Mouse (Mus musculus) MEL (cell line): ENCODE measurements around the gene Gm17622. TPM values are rescaled to one million over a fixed set of nuclear protein-coding genes. Genes with fewer than 3 reads are reported as not detected.

ENCODE experiments used
- DNase-seq: peaks from one replicate; pipeline ENCODE4 v3.0.0; 2011; ENCODE audit warnings: low read depth, low spot score
- H3K27ac ChIP-seq: 2 replicates; pipeline ENCODE4 v1.5.1; 2012; ENCODE audit warnings: low read depth, mild to moderate bottlenecking, control low read depth, low read length, moderate library complexity; ENCODE audit not compliant: control insufficient read depth
- H3K27me3 ChIP-seq, 2 experiments: fragments of 150-350 bp in 1 of 2; sonication (generic) in 1 of 2; 2 replicates each; pipeline ENCODE4 v1.6.1; 2012; ENCODE audit warnings: low read length in 2 of 2, mild to moderate bottlenecking in 2 of 2, improper control_type of control experiment in 1 of 2, moderate library complexity in 1 of 2; ENCODE audit not compliant: insufficient read depth in 2 of 2, control insufficient read depth in 1 of 2
- H3K36me3 ChIP-seq, 2 experiments: 2 replicates each; pipeline ENCODE4 v1.6.1; 2012 to 2014; ENCODE audit warnings: low read length in 2 of 2, improper control_type of control experiment in 1 of 2, inconsistent platforms in 1 of 2, mild to moderate bottlenecking in 1 of 2; ENCODE audit not compliant: insufficient read depth in 2 of 2, control insufficient read depth in 1 of 2
- H3K4me1 ChIP-seq, 2 experiments: fragments of 150-350 bp in 1 of 2; sonication (generic) in 1 of 2; 2 replicates each; pipeline ENCODE4 v1.6.1; 2012; ENCODE audit warnings: low read length in 2 of 2, improper control_type of control experiment in 1 of 2, mild to moderate bottlenecking in 1 of 2; ENCODE audit not compliant: insufficient read depth in 2 of 2, control insufficient read depth in 1 of 2
- H3K4me3 ChIP-seq, 2 experiments: fragments of 150-350 bp in 1 of 2; sonication (generic) in 1 of 2; 2 replicates each; pipeline ENCODE4 v1.5.1; 2012; ENCODE audit warnings: low read depth in 2 of 2, low read length in 2 of 2, mild to moderate bottlenecking in 2 of 2, moderate library complexity in 2 of 2, control low read depth in 1 of 2, improper control_type of control experiment in 1 of 2; ENCODE audit not compliant: control insufficient read depth in 1 of 2, insufficient read depth in 1 of 2
- H3K79me2 ChIP-seq: 2 replicates; pipeline ENCODE4 v1.6.1; 2012; ENCODE audit warnings: mild to moderate bottlenecking, low read length, moderate library complexity; ENCODE audit not compliant: control insufficient read depth, poor library complexity, insufficient read depth
- H3K9ac ChIP-seq: 2 replicates; pipeline ENCODE4 v1.6.1; 2012; ENCODE audit warnings: low read depth, mild to moderate bottlenecking, control low read depth, low read length, moderate library complexity; ENCODE audit not compliant: control insufficient read depth, poor library complexity, severe bottlenecking
- H3K9me3 ChIP-seq: fragments of 150-350 bp; sonication (generic); replicated peaks from 2 replicates; pipeline ENCODE4 v1.6.1; 2012; ENCODE audit warnings: mild to moderate bottlenecking, low read length, improper control_type of control experiment, moderate library complexity; ENCODE audit not compliant: insufficient read depth
- BHLHE40 ChIP-seq: IDR thresholded peaks from 2 replicates; pipeline ENCODE4 v1.6.1; 2012; ENCODE audit warnings: low read depth, mild to moderate bottlenecking, inconsistent platforms, low read length, improper control_type of control experiment, borderline replicate concordance
- CHD2 ChIP-seq: IDR thresholded peaks from 2 replicates; pipeline ENCODE4 v1.6.1; 2011; ENCODE audit warnings: low read length, improper control_type of control experiment
- CTCF ChIP-seq, 3 experiments: IDR thresholded peaks in 2 of 3; conservative IDR thresholded peaks in 1 of 3; 2 replicates each; pipeline ENCODE4 v1.5.1; 2011 to 2012; ENCODE audit warnings: low read length in 3 of 3, low read depth in 2 of 3, mild to moderate bottlenecking in 2 of 3, improper control_type of control experiment in 1 of 3, inconsistent platforms in 1 of 3, mixed read lengths in 1 of 3, moderate library complexity in 1 of 3; ENCODE audit not compliant: control insufficient read depth in 1 of 3, insufficient read depth in 1 of 3, poor library complexity in 1 of 3, severe bottlenecking in 1 of 3
- E2F4 ChIP-seq: IDR thresholded peaks from 2 replicates; pipeline ENCODE4 v1.6.1; 2011; ENCODE audit warnings: low read depth, low read length, improper control_type of control experiment, borderline replicate concordance
- ELF1 ChIP-seq: IDR thresholded peaks from 2 replicates; pipeline ENCODE4 v1.6.1; 2014; ENCODE audit warnings: low read depth, mild to moderate bottlenecking, inconsistent platforms, low read length, improper control_type of control experiment, moderate library complexity
- KAT2A ChIP-seq: conservative IDR thresholded peaks from 2 replicates; pipeline ENCODE4 v1.6.1; 2012; ENCODE audit warnings: low read depth, low read length, improper control_type of control experiment, inconsistent platforms
- MAFK ChIP-seq: IDR thresholded peaks from 2 replicates; pipeline ENCODE4 v1.6.1; 2011; ENCODE audit warnings: low read depth, mild to moderate bottlenecking, low read length, improper control_type of control experiment, borderline replicate concordance
- MAX ChIP-seq: IDR thresholded peaks from 2 replicates; pipeline ENCODE4 v1.6.1; 2011; ENCODE audit warnings: low read length, improper control_type of control experiment
- MAZ ChIP-seq: IDR thresholded peaks from 2 replicates; pipeline ENCODE4 v1.6.1; 2012; ENCODE audit warnings: low read depth, mild to moderate bottlenecking, inconsistent platforms, low read length, improper control_type of control experiment
- MEF2A ChIP-seq: IDR thresholded peaks from 2 replicates; pipeline ENCODE4 v1.6.1; 2014; ENCODE audit warnings: low read depth, mild to moderate bottlenecking, inconsistent platforms, low read length, improper control_type of control experiment; ENCODE audit not compliant: poor library complexity, insufficient replicate concordance, severe bottlenecking; ENCODE audit errors: extremely low read depth
- MYC ChIP-seq: IDR thresholded peaks from 2 replicates; pipeline ENCODE4 v1.6.1; 2011; ENCODE audit warnings: low read depth, mild to moderate bottlenecking, low read length, improper control_type of control experiment, moderate library complexity
- NRF1 ChIP-seq: IDR thresholded peaks from 2 replicates; pipeline ENCODE4 v1.6.1; 2014; ENCODE audit warnings: low read depth, mild to moderate bottlenecking, inconsistent platforms, low read length, improper control_type of control experiment, moderate library complexity; ENCODE audit not compliant: poor library complexity, insufficient read depth, severe bottlenecking
- POLR2A ChIP-seq, 2 experiments: IDR thresholded peaks; 2 replicates each; pipeline ENCODE4 v1.6.1; 2011 to 2012; ENCODE audit warnings: low read length in 2 of 2, mild to moderate bottlenecking in 2 of 2, control low read depth in 1 of 2, improper control_type of control experiment in 1 of 2, low read depth in 1 of 2, moderate library complexity in 1 of 2; ENCODE audit not compliant: control insufficient read depth in 1 of 2, insufficient read depth in 1 of 2, poor library complexity in 1 of 2
- POLR2AphosphoS2 ChIP-seq: IDR thresholded peaks from 2 replicates; pipeline ENCODE4 v1.6.1; 2011; ENCODE audit warnings: low read length, improper control_type of control experiment
- RAD21 ChIP-seq: IDR thresholded peaks from 2 replicates; pipeline ENCODE4 v1.6.1; 2011; ENCODE audit warnings: mild to moderate bottlenecking, low read depth, low read length, improper control_type of control experiment
- SIN3A ChIP-seq: IDR thresholded peaks from 2 replicates; pipeline ENCODE4 v1.6.1; 2012; ENCODE audit warnings: low read length, improper control_type of control experiment, inconsistent platforms
- SMC3 ChIP-seq: IDR thresholded peaks from 2 replicates; pipeline ENCODE4 v1.6.1; 2011; ENCODE audit warnings: low read depth, low read length, improper control_type of control experiment
- USF2 ChIP-seq, 2 experiments: IDR thresholded peaks; 2 replicates each; pipeline ENCODE4 v1.6.1; 2011 to 2012; ENCODE audit warnings: improper control_type of control experiment in 2 of 2, low read length in 2 of 2, borderline replicate concordance in 1 of 2, inconsistent platforms in 1 of 2, low read depth in 1 of 2, mild to moderate bottlenecking in 1 of 2; ENCODE audit not compliant: insufficient read depth in 1 of 2
- ZC3H11A ChIP-seq: IDR thresholded peaks from 2 replicates; pipeline ENCODE4 v1.6.1; 2012; ENCODE audit warnings: low read depth, mild to moderate bottlenecking, inconsistent platforms, low read length, improper control_type of control experiment
- ZKSCAN1 ChIP-seq: IDR thresholded peaks from 2 replicates; pipeline ENCODE4 v1.6.1; 2012; ENCODE audit warnings: low read depth, mild to moderate bottlenecking, inconsistent platforms, low read length, improper control_type of control experiment, moderate library complexity
- ZMIZ1 ChIP-seq: IDR thresholded peaks from 2 replicates; pipeline ENCODE4 v1.6.1; 2012; ENCODE audit warnings: low read depth, mild to moderate bottlenecking, inconsistent platforms, low read length, improper control_type of control experiment, moderate library complexity
- polyA plus RNA-seq, 2 experiments: library from polyadenylated mRNA; stranded (reverse) in 1 of 2; unstranded in 1 of 2; fragments of >175 nt in 1 of 2; fragments of >200 nt in 1 of 2; gene quantifications; 2 replicates each; pipeline versions ENCODE4 v1.2.1 to v1.2.4; 2012; ENCODE audit warnings: low replicate concordance in 2 of 2, low read depth in 1 of 2; ENCODE audit not compliant: insufficient read length in 2 of 2, insufficient read depth in 1 of 2, missing spikeins in 1 of 2
- total RNA-seq: library from RNA; depleted of rRNA; stranded (reverse); fragments of 300-350 nt; gene quantifications from 2 replicates; pipeline ENCODE4 v1.2.3, GENCODE M21; 2012

Gene Gm17622
- total and polyA plus RNA-seq, 3 experiments = not detected

GRCm38 (mm10) chr13:96529542-96529941, 39.0 kb downstream of the Gm17622 start (continued):
- TF ChIP-seq USF2 (IDR thresholded peaks at IDR 0.05; ENCODE audit: borderline replicate concordance in 1 of 2, insufficient read depth in 1 of 2, low read depth in 1 of 2, low read length in 2 of 2) (no peak), MYC (peak; percentile 47; the same call in 1 of the 2 replicates), KAT2A (no peak), RAD21 (no peak), POLR2A (IDR thresholded peaks at IDR 0.05; ENCODE audit: control insufficient read depth in 1 of 2, insufficient read depth in 1 of 2, low read depth in 1 of 2, low read length in 2 of 2, poor library complexity in 1 of 2) (no peak), E2F4 (no peak), ELF1 (peak; percentile 64; the same call in 1 of the 2 replicates), SMC3 (no peak), SIN3A (no peak), MAZ (no peak), BHLHE40 (no peak), CHD2 (no peak), ZC3H11A (no peak), MAX (no peak), NRF1 (no peak), ZMIZ1 (no peak), ZKSCAN1 (no peak), MEF2A (no peak)
- TF ChIP-seq, all 39 proteins: peak for 7

GRCm38 (mm10) chr13:96530064-96530463, 39.5 kb downstream of the Gm17622 start:
- H3K9ac ChIP-seq = no peak overlapping the region
- no peak for DNase-seq
- H3K27me3 ChIP-seq = no peaks in the 10 kb centered on the region
- H3K9me3 ChIP-seq = no peaks in the 10 kb centered on the region
- no peak overlapping the region for H3K4me3 ChIP-seq
- peaks cover 7% of the 10 kb centered on the region; the same call in 1 of the 2 replicates for H3K79me2 ChIP-seq
- TF ChIP-seq CTCF (IDR thresholded peaks at IDR 0.05 in 2 of 3, conservative IDR thresholded peaks at IDR 0.05 in 1 of 3; ENCODE audit: control insufficient read depth in 1 of 3, insufficient read depth in 1 of 3, low read depth in 2 of 3, low read length in 3 of 3, poor library complexity in 1 of 3, severe bottlenecking in 1 of 3) = no peak
- 0 out of 2 replicates have a peak, but pooled peaks have one; percentile 39 for TF ChIP-seq MAFK
- TF ChIP-seq POLR2AphosphoS2 = no peak
- TF ChIP-seq ELF1 = no peak
- TF ChIP-seq, all 39 proteins: peak for 1
- peaks cover 0 to 18% of the 10 kb centered on the region in 2 experiments; a peak in 2 of 4 replicates for H3K36me3 ChIP-seq
- H3K4me1 ChIP-seq = peaks cover 11 to 25% of the 10 kb centered on the region in 2 experiments
- peak overlapping the region; percentile 59; the same call in 1 of the 2 replicates for H3K27ac ChIP-seq
